Mouse (Mus musculus) ovary, postnatal 36 days (tissue): ENCODE measurements around the gene Zic5.

Experiments used
- DNase-seq: peaks from one replicate; pipeline ENCODE4 v3.0.0; 2022; ENCODE audit warnings: low spot score, mixed read lengths

Zic5 gene

GRCm38 (mm10) chr14:122479461-122480109 lies 14.1 kb upstream of the Zic5 start:
- DNase-seq = no peak

- DNase-seq = no peak
Observed at GRCm38 (mm10) chr14:122478574-122479011, 13.1 kb upstream of the Zic5 start.

GRCm38 (mm10) chr14:122477971-122478573 lies 12.6 kb upstream of the Zic5 start:
- DNase-seq = no peak

- DNase-seq = no peak
Observed at GRCm38 (mm10) chr14:122477261-122477671, 11.8 kb upstream of the Zic5 start.

GRCm38 (mm10) chr14:122476822-122477215 lies 11.3 kb upstream of the Zic5 start:
- DNase-seq = no peak

- peak; percentile 19 for DNase-seq
Observed at GRCm38 (mm10) chr14:122476041-122476821, 10.8 kb upstream of the Zic5 start.

DNA sequence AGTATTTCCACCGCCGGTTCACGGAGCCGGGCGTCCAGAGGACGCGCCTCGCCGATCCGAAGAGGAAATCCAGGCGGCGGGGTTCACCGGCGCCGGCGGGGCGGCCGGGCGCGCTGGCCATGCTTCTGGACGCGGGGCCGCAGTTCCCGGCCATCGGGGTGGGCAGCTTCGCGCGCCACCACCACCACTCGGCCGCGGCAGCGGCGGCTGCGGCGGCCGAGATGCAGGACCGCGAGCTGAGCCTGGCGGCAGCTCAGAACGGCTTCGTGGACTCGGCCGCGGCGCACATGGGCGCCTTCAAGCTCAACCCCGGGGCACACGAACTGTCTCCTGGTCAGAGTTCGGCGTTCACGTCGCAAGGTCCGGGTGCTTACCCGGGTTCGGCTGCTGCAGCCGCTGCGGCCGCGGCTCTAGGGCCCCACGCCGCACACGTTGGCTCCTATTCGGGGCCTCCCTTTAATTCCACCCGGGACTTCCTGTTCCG lies 10.1 kb upstream of the Zic5 start:
- DNase-seq = no peak

DNA sequence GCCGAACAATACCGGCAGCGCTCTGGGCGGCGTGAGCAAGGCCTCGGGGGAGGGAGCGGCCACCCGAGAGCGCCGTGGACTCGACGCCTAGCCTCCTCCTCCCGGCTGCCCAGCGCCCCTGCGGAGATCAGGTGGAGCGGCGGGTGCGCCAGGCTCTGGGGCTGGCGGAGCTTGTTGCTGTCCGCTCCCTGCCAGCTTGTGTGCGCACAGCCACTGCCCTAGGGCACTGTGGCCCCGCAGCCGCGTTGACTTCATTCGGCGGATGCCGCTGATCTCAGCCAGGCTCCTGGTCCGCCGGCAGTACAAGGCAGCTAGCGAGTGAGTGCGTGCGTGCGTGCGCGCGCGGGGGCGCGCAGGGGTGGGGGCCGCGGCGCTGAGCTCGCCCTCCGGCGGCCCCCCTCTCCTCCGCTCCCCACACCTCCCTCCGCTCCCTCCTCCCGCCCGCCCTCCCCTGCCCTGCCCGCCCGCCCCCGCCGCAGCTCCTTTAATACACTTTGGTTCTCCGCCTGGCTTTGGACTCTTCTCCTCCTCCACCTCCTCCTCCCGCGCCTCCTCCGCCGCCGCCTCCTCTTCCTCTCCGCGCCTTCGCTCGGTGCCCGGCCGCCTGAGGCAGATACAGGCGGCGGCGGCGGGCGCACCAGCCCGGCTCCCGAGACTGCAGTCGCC lies 9.5 kb upstream of the Zic5 start, which contains the start of gene Zic2:
TSS of gene Zic2 (plus strand) at position 545 of the 666 bp plus-strand sequence.
- peak; percentile 36 for DNase-seq

DNA sequence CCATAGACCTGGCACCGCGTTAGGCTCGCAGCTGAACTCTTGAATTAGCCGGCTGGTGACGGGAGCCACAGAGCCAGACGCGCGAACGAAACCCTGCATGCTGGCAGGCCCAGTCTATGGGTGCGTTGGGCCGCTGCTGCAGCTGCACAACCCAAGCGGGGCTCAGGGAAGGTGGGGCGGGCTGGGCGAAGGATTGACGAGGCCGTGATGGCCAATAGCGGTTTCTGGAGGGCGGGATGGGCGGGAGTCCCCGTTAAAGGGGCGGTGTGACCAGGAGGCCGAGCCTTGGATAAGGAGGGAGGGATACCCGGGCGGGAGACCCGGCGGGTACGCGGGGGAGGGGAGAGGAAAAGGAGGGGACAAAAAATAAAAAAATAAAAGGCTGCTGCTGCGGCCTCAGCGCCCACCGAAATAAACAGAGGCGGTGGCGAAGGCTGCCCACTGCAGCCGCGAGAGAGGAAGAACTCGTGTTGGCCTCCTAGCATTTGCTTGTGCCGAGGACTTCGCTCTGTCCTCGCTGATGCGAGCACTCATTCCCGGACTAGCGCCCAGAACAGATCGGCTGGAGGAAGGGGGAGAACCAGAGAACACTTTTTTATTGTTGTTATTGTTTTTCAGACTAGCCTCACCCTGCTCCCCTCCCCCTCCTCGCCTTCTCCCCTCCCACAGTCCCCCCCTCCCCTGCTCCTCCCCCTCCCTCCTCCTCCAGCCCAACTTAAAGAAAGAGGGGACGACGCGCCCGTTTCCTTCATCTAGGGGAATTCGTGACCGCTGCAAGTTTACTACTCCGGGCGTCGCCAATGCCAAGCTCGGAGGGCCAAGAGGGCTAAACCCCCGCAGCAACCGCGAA lies 8.8 kb upstream of the Zic5 start:
- no peak for DNase-seq

- DNase-seq = no peak
Observed at GRCm38 (mm10) chr14:122473211-122473751, 7.8 kb upstream of the Zic5 start.

GRCm38 (mm10) chr14:122472647-122473046 lies 7.2 kb upstream of the Zic5 start:
- no peak for DNase-seq

- DNase-seq = no peak
Observed at GRCm38 (mm10) chr14:122472161-122472560, 6.7 kb upstream of the Zic5 start.

GRCm38 (mm10) chr14:122471449-122472085 lies 6.1 kb upstream of the Zic5 start:
- DNase-seq = no peak

DNA sequence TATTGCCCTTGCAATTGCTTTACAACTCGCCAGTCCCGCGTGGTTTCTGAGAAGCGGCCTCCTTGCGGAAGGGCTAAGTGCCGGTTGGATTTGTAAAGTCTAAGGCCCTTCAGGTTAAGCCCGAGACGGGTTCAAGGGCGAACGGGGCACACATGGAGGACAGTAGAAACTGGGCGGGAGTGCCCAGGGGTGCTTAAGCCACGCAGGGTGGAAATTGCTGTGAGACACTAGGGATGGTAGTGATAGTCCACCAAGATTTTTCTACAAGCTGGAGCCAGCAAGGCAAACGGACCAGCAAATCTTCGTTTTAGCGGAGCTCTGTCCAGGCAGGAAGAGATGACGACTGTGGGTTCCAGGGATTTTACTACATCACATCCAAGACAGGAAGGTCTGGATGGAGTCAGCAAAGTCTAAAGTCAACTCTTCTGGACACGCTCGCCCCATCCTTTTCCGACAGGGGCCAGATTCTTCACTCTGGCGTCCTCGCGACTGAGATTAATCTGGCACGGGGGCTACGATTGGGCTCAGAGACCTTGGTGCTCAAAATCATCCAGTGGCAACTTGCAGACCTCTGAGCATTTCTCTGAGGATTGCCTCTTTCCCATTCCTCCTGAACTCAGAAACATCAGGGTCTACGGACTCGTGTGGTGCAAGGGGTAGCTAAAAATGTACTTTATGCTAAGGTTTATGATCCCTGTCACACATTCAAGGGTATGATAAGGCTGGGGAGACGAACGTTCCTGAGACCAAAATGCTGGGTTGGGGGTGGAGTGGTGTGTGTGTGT lies 3.7 kb upstream of the Zic5 start:
- DNase-seq = no peak

DNA sequence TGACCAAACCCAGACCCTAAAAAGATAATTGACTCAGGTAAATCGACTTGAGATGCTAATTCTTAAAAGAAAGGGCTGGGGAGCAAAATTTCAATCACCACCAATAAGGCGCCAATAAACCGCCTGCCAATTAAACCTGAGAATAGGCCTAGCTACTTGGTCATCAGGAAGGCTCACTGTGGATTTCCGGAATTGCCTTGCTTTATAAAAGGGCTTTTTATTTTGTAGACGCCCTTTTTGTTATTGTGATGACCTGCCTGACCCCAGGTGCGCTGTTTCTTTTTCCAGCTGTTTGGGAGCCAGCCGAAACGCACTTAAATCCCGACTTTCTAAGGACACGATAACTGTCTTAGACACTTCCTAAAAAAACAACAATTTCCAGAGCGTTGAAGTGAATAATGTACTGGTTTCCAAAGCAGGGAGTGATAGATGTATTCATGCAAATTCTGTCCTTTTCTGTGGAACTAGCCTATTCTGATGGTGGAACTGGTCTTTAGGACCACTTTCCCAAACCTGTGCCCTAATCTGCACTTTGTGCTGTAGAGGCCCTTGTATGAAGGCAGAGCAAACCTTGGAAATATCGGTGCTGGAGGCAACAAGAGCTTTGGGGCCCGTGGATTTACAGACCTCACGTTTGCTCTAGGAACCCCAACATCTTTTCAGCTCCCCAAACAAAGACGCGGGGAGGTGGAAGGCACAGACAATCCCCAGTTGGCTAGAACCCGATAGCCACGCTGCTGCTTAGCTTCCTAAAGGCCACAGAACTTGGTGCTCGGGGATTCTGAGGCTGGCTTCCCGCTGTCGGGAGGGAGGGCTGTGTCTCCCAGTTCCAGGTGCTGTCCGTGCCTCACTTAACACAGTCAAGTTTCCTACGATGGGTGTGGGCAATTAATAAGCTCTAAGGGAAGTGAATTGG lies 2.7 kb upstream of the Zic5 start:
- no peak for DNase-seq

DNA sequence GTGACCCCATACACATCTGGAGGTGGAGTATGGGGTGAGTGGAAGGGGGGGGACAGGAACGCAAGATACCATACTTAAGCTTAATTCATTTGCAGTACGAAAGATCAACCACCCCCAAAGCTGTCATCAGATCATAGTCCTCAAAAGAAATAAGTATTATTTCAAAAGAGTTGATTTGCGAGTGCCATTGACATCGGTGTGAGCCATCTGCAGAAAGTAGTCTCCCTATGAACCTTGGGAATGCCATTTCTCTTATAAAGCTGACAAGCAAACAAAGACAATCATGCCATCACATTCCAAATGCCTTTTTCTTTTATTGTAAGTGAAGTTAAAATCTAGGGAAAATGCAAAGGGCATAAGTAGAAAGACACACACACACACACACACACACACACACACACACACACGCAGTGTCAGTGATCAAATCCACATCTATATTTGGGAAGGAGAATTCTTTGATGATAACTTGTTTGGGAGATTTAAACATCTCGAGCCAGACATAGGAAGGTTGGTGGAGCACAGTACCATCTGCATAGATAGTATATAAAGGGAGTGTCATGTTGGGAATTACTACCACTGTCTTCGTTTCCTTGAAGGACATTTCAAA lies 1.4 kb upstream of the Zic5 start:
- DNase-seq = no peak

GRCm38 (mm10) chr14:122465931-122466490 lies 534 bp upstream of the Zic5 start:
- no peak for DNase-seq

- DNase-seq = peak; percentile 13
Observed at GRCm38 (mm10) chr14:122464351-122464762, 1.1 kb downstream of the Zic5 start.
